Mouse (Mus musculus) right cerebral cortex, adult 2 months (tissue): ENCODE measurements at regions not wholly inside any gene's neighbourhood (a gene's known extent, or its start where the extent isn't known, plus 50 kb on each side); places are given as distances from the start of the nearest gene placed in this dataset.
"Not testable (repeated sequence)": the region's sequence is repeated elsewhere in the genome, so short reads cannot be mapped to it uniquely, and the experiment has no call there.

Experiments used
- DNase-seq, 2 experiments: peaks; one replicate each; pipeline ENCODE4 v3.0.0; 2021 to 2022; ENCODE audit warnings: low spot score in 2 of 2

GRCm38 (mm10) chr13:72541706-72542105, 86.9 kb upstream of the Irx2 start:
- DNase-seq: no peak

- DNase-seq: no peak
Observed at GRCm38 (mm10) chr13:72557951-72558350, 70.7 kb upstream of the Irx2 start.

- DNase-seq: no peak
Observed at GRCm38 (mm10) chr13:72571871-72572270, 56.7 kb upstream of the Irx2 start.

GRCm38 (mm10) chr13:72572846-72573245, 55.8 kb upstream of the Irx2 start:
- DNase-seq: no peak

GRCm38 (mm10) chr13:72574126-72574525, 54.5 kb upstream of the Irx2 start:
- DNase-seq: not testable (repeated sequence)

- no peak for DNase-seq
Observed at GRCm38 (mm10) chr13:72576485-72576884, 52.1 kb upstream of the Irx2 start.

GRCm38 (mm10) chr13:72578416-72578815, 50.2 kb upstream of the Irx2 start:
- no peak for DNase-seq
